Mouse (Mus musculus) urinary bladder, postnatal 4 days (tissue): ENCODE measurements at regions not wholly inside any gene's neighbourhood (a gene's known extent, or its start where the extent isn't known, plus 50 kb on each side); places are given as distances from the start of the nearest gene placed in this dataset.
"Not testable (repeated sequence)": the region's sequence is repeated elsewhere in the genome, so short reads cannot be mapped to it uniquely, and the experiment has no call there.

Experiments
- DNase-seq, 2 experiments: peaks; one replicate each; pipeline ENCODE4 v3.0.0; 2021 to 2022; ENCODE audit warnings: low spot score in 2 of 2

- DNase-seq = no peak
These were observed 164.3 kb upstream of the Speer4f2 start for GRCm38 (mm10) chr5:17208554-17209283.

- DNase-seq = no peak
These were observed 162.2 kb upstream of the Speer4f2 start for GRCm38 (mm10) chr5:17210723-17211245.

GRCm38 (mm10) chr5:17223542-17223941, 149.4 kb upstream of the Speer4f2 start:
- DNase-seq = not testable (repeated sequence)

DNA sequence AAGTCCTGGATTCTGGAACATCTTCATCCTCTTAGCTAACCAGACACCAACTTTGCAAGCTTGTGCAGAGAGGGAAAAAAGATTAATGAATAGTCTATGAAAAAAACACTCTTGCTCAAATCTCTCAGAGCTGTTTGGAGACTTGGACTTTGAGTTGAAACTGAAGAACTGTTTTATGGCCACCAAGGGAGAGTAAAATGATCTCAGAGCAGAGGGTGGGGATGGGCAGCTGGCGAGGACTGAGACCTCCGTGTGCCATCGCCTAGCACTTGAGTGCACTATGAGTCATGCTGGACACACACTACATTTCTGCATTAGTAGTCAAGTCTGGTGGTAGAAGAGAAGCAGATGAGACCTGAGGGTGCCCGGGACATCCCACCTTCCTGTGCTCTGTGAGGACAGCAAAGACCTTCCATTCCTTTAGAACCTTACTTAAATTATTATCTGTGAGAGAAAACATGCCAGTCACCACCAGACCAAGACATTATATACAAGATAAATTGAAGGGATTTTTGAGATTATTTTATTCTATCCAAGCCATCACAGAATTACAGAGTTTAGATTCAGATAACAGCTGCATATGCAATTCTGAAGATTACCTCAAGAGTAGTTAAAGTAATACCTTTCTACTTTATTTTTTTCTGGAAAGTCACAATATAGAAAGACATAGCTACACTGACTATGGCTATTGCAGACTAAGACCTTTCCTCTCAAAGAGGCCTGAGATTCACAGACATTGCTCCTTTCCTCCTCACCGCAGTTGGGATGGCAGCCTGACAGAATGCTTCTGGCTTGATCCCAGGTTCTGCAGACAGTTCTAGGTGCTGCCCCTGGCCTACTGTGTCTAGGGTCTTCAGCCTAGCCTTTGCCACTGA, 125.0 kb upstream of the Speer4f2 start:
- DNase-seq = no peak

DNA sequence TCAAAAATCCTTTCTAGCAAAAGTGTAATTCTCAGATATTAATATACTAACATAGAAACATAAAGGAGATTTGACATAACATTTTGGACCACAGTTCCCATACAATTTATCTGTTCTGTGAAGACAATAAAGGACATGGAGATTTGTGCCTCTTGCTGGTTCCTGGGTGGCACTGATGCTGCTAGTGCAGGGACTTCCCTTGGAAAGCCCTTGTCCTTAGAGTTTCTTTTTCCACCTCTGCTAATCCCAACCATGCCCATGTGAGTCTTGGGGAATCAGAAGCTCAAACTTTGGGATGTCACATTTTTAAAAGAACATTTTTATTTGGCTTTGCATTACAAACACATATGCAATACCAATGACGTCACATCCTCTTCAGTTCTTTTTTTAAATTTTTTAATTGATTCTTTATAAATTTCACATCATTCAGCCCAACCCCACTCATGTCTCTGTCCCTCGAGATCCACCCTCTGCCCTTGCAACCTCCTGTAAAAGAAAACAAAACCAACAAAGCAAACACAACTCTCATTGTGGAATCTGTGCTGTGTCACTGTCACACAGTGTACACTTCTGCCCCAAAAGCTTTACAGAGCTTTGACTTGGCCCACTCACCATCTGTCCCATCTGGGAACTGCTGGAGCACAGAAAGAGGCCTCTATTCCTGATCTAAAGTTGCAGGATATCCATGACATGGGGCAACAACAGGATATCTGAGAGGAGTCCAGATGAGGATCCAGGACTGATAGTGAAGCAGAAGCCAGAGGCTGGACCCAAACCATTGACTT, 112.2 kb upstream of the Speer4f2 start:
- DNase-seq = no peak

- no peak for DNase-seq
These were observed 110.9 kb upstream of the Speer4f2 start for GRCm38 (mm10) chr5:17262126-17262525.

DNA sequence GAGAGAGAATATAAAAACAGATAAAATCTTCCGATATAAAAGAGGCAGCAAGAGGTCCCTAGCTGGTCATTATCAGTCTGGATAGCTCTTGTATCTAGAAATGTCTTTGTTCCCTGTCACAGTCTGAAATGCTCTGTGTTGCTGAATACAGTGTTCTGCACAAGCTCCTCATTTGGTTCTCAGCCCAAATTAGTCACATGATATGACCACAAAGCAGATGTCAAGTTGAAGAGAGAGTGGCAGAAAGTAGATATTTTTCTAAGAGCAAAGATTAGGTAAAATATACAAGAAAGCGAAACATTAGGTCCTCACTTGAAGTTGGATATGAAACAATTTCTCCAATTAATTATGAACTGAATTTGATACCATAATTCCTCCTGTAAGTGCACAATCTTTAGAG, 101.8 kb upstream of the Speer4f2 start:
- DNase-seq = no peak

- DNase-seq = no peak
These were observed 101.1 kb upstream of the Speer4f2 start for GRCm38 (mm10) chr5:17271722-17272479.

DNA sequence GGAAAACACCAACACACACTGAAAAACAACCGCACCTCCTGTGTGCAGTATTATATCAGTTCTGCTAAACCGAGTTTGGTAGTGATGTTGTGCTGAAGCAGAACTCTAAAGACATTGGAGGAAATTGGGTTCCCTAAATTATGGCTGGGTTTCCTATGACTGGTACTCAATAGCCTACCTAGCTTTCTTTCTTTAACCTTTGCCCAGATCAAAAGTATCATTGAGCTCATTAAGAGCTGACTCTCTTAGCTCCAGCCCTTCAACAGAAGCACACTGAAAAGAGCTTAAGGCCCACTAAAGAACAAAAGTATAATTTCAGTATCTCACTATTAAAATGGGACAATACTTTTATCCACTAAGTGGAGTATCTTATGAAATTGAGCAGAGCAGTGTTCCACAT, 97.6 kb upstream of the Speer4f2 start:
- no peak for DNase-seq

- DNase-seq = no peak
These were observed 96.0 kb upstream of the Speer4f2 start for GRCm38 (mm10) chr5:17276782-17277578.

DNA sequence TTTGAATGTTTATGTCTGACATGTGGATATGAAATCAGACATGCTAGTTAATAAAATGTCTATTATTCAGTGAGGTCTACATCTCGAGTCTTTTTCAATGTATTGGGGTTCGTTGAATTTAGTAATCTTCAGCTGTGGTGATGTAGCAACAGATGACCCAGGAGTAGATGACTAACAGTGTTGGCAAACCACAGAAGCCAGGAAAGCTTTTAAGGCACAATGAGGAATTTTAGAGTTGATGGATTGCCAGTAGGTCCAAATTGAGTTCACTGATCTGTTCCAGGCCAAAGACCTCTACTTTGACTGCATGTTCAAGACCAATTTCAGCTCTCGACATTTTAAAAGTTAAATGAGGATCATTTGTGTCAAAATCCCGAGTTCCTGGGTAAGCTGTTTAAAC, 92.8 kb upstream of the Speer4f2 start:
- no peak for DNase-seq

- DNase-seq = no peak
These were observed 92.0 kb upstream of the Speer4f2 start for GRCm38 (mm10) chr5:17280951-17281350.

DNA sequence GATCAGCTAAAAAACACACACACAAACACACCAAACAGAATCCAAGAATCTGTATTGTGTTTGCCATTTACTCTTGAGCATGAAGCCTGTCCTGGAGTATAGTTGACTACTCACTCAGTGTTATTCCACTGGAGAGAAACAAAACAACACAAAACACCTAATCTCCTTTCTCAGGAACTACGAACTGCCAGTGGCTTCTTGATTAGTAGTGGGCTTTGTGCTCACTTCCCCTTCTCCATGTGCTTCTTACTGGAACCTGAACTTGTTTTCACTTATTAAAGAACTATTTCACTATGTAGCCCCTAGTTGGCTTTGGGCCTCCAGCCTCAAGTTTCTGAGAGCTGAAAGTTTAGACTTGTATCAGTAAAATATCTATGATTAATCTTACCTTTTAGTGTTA, 84.0 kb upstream of the Speer4f2 start:
- no peak for DNase-seq

DNA sequence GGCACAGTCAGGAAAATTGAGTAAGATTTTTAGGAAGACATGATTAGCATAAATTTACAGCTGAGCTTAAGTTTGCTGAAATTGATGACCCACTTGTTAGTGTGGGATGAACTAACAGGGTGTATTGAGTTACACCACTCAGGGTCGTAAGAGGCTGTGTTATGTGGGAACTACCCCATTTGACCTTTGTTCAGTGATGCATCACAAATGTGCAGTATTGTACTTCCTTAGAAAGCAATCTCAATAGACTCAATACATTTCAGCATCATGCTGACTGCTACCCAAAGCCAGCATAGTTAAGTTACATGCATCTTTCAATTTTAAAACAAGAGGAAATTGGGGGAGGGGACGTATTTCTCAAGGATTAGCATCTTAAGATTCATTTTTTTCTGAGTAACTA, 80.4 kb upstream of the Speer4f2 start:
- DNase-seq = no peak

- DNase-seq = no peak
These were observed 76.4 kb upstream of the Speer4f2 start for GRCm38 (mm10) chr5:17296571-17297035.

GRCm38 (mm10) chr5:17299846-17300245, 73.1 kb upstream of the Speer4f2 start:
- no peak for DNase-seq

DNA sequence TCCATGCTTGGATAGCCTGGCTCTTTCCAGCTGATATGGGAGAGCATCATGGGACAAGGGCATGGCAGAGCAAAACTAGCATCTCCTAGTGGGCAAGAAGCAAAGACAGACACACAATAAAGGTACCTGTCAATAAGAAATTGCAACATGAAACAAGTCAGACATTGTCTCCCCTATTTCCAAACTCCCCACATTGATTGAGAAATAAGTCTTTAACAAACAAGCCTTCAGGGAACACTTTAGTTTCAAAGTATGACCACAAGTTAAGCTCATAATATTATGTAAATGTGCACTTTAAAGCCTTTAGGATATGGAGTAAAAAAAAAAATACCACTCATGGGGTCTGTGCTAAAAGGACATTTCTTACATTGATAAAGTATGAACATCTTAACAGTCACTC, 51.5 kb upstream of the Speer4f2 start:
- no peak for DNase-seq
